Mouse (Mus musculus): ENCODE results near the gene Acta2.

GRCm38 (mm10) chr19:34231596-34231995 is 23.8 kb downstream of the Acta2 start:
- TF ChIP-seq POLR2A (IDR thresholded peaks at IDR 0.05; ENCODE audit: low read depth, low read length) (no peak), CTCF (conservative IDR thresholded peaks at IDR 0.05 in 1 of 2, IDR thresholded peaks at IDR 0.05 in 1 of 2; ENCODE audit: low read depth in 2 of 2, low read length in 2 of 2) (no peak), ZKSCAN1 (IDR thresholded peaks at IDR 0.05; ENCODE audit: borderline replicate concordance, low read depth, low read length) (no peak), EP300 (IDR thresholded peaks at IDR 0.05; ENCODE audit: low read length) (no peak), E2F4 (IDR thresholded peaks at IDR 0.05; ENCODE audit: insufficient replicate concordance, low read depth, low read length) (no peak), SIN3A (IDR thresholded peaks at IDR 0.05; ENCODE audit: low read length) (no peak)

Measured in CH12.LX (cell line).